Mouse (Mus musculus): Measurements from ENCODE around the gene Mxra7.

Gene Mxra7

GRCm38 (mm10) chr11:116784221-116784620 lies 43.6 kb downstream of the Mxra7 start:
- no peak for DNase-seq (ENCODE audit: low read depth, low spot score)

- peak; percentile 22 for DNase-seq (ENCODE audit: low read depth, low spot score)
Observed at GRCm38 (mm10) chr11:116782737-116783145, 45.1 kb downstream of the Mxra7 start.

GRCm38 (mm10) chr11:116775407-116775806 lies 52.4 kb downstream of the Mxra7 start, which contains the start of gene St6galnac1:
TSS of gene St6galnac1 (minus strand) at chr11:116775507.
- DNase-seq (ENCODE audit: low read depth, low spot score), result no peak

DNA sequence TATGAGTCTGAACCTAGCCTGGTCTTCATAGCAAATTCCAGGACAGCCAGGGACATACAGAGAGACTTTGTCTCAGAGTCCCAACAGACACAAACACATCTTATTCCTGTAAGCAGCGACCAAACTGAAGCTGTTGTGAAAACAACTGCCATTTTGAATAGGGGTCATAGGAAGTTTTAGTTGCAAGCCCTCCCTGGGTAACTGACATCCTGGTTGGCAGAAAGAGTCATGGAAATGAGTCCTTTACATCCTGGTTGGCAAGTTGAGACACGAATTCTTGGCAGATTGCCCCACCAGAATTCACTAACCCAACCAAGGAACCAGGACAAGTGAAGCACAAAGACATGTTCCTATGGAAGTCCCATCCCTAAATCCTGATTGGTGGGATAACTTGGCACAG lies 54.6 kb downstream of the Mxra7 start:
- DNase-seq (ENCODE audit: low read depth, low spot score), result no peak

- DNase-seq (ENCODE audit: low read depth, low spot score), result no peak
Observed at GRCm38 (mm10) chr11:116769873-116770272, 58.0 kb downstream of the Mxra7 start.

GRCm38 (mm10) chr11:116764946-116765345 lies 62.9 kb downstream of the Mxra7 start:
- DNase-seq (ENCODE audit: low read depth, low spot score), result no peak

DNA sequence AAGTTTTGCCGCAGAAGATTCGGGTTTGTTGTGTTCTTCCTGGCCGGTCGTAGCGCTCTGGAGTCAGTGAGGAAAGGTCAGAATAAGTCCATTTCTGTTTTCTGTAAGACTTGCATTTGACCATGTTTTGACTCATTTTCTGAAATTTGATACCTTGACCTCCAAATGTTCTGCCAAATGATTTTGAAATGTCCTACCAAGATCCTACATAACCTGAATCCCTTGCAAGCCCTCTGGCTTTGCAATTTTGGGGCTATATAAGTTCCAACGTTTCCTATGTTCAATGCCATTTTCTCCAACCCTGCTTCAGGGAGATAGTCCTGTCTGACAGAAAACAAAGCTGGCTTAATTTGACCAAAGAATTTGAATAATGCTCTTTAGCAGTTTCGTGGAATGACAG lies 63.5 kb downstream of the Mxra7 start:
- peak; percentile 79 for DNase-seq (ENCODE audit: low read depth, low spot score)

DNA sequence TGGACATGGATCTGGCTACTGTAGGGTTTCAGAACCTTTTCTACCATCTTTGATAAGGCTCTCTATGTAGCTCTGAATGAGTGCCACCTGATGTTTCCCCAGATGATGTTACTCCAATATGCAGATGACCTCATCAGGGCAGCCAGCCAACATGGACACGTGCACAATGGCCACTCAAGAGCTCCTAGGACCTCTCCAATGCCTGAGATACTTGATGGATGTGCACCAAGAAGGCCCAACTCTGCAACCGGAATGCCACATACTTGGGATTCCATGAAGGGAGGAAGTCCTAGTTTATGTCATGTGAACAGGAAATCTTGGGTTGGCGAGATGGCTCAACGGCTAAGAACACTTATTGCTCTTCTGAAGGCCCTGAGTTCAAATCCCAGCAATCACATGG lies 72.7 kb downstream of the Mxra7 start:
- DNase-seq (ENCODE audit: low read depth, low spot score), result peak; percentile 76

GRCm38 (mm10) chr11:116753674-116754470 lies 74.0 kb downstream of the Mxra7 start:
- peak; percentile 84 for DNase-seq (ENCODE audit: low read depth, low spot score)

Measured in 3T3-L1 (cell line).